Mouse (Mus musculus): ENCODE data around the gene F11.

F11 gene

DNA sequence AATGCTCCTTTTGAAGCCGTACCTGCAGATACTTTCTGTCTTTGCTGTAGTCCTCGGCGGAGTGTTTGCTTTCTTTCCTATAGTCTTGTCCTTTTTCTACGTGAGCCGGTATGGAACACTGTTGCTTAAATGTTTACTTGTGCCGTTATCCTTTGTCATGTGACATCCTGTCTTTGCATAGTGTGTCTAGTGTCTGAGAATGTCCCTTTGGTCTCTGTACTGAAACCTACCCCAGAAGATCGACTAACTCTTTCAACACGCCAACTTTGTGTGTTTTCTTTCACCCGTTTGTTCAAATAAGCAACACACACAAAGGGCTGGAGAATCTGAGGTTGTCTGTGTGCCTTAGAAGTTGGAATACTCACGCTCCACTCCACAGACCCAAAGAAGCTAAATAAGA lies at the start of gene F11:
F11 (minus strand) TSS at position 112 of the 400 bp plus-strand sequence.
- in situ Hi-C loops (cut with MboI): no loop called here

DNA sequence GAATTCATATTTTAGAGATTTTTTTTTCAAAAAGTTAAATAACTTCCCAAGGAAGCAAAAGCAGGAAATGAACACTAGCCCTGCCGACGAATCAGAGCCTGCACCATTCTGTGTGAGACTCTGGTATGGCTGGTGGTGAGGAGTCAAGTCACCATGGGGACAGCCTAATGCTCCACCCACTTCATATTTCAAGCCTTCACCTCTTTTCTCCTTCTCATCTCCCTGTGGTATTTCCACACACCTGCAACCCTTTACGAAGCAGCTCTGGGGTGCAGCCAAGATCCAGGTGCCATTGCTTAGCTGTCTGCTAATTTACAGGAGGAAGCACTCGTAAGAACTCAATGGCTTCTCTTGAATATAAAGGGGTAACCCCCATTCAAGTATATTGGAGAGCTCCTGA lies 49.1 kb upstream of the F11 start:
- in situ Hi-C loops (cut with MboI): no loop called here

GRCm38 (mm10) chr8:45308366-45308765 lies 46.5 kb upstream of the F11 start, which contains the start of gene Gm45753:
Gm45753 (minus strand) TSS chr8:45308466.
- in situ Hi-C loops (cut with MboI): no loop called here

- in situ Hi-C loops (cut with MboI): no loop called here
Observed at GRCm38 (mm10) chr8:45305479-45305878, 43.6 kb upstream of the F11 start.

DNA sequence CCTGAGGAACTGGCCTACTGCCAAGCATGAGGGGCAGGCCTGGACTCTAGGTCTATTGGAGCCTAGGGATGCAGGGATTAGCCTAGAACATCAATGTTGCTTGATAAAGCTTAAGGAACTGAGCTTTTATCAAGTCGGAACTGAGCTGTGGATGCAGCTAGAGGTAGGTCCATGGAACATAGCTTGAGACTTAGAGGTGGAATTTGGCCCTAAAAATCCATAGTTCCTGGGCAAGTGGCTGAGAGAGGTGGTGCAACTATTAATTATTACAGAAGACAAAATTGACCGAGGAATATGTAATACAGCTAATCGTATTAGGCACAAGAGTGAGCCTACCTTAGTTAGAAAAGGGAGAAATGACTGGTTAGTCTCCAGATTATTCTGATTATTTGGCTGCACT lies 42.5 kb upstream of the F11 start:
- in situ Hi-C loops (cut with MboI): no loop called here

DNA sequence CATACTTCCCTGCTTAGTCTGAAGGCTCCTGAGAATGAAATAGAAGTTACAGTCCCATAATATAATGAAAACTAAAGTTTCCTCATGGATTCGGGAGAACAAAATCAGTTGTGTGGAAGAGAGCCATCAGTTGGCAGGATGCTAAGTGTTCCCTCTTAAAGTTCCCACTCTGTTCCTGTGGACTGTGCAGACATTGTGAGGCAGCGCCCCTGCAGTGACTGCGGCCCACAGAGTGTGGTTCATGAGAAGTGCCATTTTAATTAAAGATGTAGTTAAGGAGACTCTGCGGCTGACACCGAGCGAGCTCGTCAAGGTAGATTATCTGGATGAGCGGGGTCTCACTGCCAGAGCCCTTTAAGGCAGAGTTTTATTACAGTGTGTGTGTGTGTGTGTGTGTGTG lies 40.6 kb upstream of the F11 start:
- in situ Hi-C loops (cut with MboI): no loop called here

DNA sequence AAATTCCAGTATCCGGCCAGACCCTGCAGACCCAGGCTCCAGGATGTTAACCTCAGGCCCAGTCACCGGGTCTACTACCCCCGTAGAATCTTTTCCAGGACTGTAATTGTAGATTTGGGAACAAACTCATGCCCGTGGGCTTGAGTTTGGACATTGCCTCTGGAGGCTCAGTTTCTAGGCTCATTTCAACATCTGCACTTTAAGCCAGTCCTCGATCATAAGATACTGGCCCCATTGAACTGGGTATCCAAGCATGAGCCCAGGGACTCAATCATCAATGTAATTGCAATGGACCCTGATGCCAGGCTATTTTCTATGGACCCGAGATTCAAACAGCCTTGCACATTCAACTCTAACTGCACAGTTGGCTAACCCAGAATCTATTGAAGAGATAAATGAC lies 33.4 kb upstream of the F11 start:
- in situ Hi-C loops (cut with MboI): no loop called here

GRCm38 (mm10) chr8:45294687-45295086 lies 32.9 kb upstream of the F11 start, which contains the start of gene Klkb1:
Klkb1 (minus strand) TSS chr8:45294859.
- in situ Hi-C loops (cut with MboI): no loop called here

- in situ Hi-C loops (cut with MboI): no loop called here
Observed at GRCm38 (mm10) chr8:45291790-45292189, 30.0 kb upstream of the F11 start.

DNA sequence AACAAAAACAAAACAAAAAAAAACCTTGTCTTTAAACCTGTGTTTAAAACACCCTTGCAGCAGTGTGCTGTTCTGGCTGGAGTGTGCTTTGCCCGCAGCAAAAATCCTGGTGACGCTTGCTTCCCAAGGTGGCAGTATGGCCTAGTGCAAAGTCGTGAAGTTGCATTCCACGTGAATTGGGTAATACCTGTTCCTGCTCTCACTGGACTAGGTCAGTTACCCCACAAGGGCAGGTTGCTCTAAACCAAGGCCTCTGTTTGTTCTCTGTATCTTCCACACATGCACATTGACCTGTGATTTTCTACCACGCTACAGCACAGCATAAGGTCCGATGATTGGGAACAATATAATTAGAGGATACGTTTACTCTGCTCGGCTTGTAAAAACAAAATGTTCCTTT lies 19.8 kb upstream of the F11 start:
- in situ Hi-C loops (cut with MboI): no loop called here

GRCm38 (mm10) chr8:45277453-45277852 lies 15.6 kb upstream of the F11 start:
- in situ Hi-C loops (cut with MboI): no loop called here

GRCm38 (mm10) chr8:45274317-45274716 lies 12.5 kb upstream of the F11 start:
- in situ Hi-C loops (cut with MboI): no loop called here

DNA sequence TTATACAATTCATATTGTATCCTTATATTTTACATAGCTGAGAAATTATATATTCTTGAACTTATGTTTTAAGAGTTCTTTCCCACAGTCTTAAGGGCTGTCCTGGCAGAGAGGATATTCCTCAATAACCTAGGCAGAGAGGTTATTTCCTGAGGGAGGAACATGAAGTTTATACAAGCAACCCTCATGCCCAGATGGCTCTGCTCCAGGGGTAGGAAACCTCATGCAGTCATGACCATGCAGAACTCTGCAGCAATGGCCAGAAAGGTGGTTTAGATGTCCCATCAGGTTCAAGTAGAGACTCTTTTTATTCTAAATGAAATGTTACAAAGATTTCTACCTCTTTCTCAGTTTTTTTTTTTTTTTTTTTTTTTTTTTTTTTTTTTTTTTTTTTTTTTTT lies 7.2 kb upstream of the F11 start:
- in situ Hi-C loops (cut with MboI): no loop called here

DNA sequence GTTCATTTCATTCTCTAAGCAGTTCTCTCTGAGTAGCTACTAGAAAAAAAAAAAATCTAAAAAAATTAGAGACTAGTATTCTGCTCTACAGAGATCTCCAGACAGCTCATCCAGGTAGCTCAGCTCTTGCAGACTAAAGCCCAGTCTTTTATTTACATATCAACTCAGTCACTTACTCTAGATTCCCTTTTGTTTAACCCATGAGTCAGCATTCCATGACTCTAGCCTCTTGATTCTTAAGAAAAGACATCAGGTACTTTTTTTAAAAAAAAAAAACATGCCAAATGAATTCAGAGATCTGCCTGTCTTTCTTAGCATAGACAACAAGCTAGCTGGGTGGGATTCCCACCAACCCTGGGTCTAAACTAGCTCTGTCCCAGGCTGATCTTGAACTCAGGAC lies 6.7 kb upstream of the F11 start:
- in situ Hi-C loops (cut with MboI): no loop called here

GRCm38 (mm10) chr8:45267611-45268391 lies 6.0 kb upstream of the F11 start:
- in situ Hi-C loops (cut with MboI): no loop called here

GRCm38 (mm10) chr8:45266993-45267392 lies 5.2 kb upstream of the F11 start:
- in situ Hi-C loops (cut with MboI): no loop called here

DNA sequence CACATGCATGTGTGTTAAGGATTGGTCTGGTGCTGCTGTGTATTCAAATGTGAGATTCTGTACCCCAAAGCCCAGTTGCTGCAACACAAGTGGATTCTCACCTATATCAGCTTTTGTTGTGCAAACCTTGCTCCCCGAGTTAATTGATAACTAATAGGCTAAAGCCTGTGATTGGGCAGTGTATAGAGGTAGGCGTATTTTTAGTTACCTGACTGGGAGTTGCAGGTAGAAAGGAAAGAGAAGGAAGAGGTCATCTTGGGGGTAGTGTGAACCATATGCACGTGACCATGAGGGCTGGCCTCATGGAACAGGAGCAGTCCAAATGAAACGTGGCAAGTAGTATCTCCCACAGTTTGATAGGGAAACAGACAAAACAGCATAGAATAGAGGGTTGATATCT lies 3.1 kb upstream of the F11 start:
- in situ Hi-C loops (cut with MboI): no loop called here

GRCm38 (mm10) chr8:45262851-45263250 lies 1.0 kb upstream of the F11 start:
- in situ Hi-C loops (cut with MboI): no loop called here

DNA sequence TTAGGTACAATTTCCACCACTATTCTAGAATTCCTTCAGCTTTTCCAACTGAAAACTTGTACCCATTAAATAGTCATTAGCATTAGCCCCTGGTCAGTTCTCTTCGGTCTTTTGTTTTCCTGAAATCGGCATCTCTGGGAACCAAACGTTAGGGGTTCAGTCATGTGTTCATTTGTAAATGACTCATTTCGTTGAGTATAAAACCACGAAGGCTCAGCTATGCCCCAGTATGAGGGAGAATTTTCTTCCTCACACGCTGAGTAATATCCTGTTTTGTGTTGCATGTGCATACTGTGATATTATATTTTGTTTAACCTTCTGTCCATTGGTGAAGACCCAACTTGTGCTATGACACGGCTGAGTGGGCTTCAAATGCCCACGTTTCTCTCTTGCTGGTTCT lies 3.4 kb downstream of the F11 start:
- in situ Hi-C loops (cut with MboI): no loop called here

GRCm38 (mm10) chr8:45255040-45255439 lies 6.8 kb downstream of the F11 start:
- in situ Hi-C loops (cut with MboI): no loop called here

DNA sequence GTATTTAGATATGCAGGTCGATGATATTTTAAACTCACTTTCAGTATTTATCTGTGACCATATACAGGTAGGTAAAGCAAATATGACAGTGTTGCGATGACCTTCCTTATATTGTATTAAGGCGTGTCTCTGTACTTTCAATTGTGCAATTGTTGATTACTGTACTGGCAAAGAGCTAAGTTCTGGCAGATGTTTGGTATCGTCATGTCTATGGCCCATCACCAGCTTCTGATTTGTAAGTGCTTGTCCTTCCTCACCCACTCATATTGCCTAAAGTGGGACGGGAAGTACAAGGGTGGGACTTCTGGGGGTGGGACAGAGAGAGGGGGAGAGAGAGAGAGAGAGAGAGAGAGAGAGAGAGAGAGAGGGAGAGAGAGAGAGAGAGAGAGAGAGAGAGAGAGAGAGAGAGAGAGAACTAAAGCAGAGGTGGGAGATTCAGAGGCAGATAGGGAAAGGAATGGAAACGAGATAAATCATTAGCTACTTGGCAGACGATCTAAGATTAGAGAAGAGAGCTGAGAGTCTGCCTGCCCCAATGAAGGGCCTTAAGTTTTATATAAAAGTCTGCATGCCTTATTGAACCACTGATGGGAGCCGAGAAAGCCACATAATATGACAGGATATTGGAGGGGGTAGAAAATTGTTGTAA lies 7.5 kb downstream of the F11 start:
- in situ Hi-C loops (cut with MboI): no loop called here

- in situ Hi-C loops (cut with MboI): no loop called here
Observed at GRCm38 (mm10) chr8:45253586-45253985, 8.2 kb downstream of the F11 start.

- in situ Hi-C loops (cut with MboI): no loop called here
Observed at GRCm38 (mm10) chr8:45253111-45253510, 8.7 kb downstream of the F11 start.

DNA sequence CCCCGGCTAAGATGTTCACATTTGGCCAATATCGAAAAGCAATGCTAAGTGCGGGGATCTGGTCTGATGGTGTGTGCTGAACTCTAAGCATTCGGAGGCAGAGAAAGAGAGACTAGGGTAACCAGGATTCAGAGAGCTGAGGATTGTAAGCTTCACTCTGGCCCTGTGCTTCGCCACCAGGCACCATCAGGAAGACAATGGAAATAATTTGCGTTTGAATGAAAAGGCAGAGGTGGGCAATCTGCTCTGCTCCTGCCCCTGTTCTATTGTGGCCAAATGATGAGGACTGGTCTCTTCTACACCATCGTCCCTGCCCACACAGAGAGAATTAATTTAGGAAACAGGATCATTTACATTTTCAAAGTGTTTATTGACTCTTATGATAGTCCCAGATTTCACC lies 15.5 kb downstream of the F11 start:
- in situ Hi-C loops (cut with MboI): no loop called here
